Mouse (Mus musculus) MEL (cell line): ENCODE data around the gene Mlycd.

Experiments
- CTCF ChIP-seq, 3 experiments: IDR thresholded peaks in 2 of 3; conservative IDR thresholded peaks in 1 of 3; 2 replicates each; pipeline ENCODE4 v1.5.1; 2011 to 2012; ENCODE audit warnings: low read length in 3 of 3, low read depth in 2 of 3, mild to moderate bottlenecking in 2 of 3, improper control_type of control experiment in 1 of 3, inconsistent platforms in 1 of 3, mixed read lengths in 1 of 3, moderate library complexity in 1 of 3; ENCODE audit not compliant: control insufficient read depth in 1 of 3, insufficient read depth in 1 of 3, poor library complexity in 1 of 3, severe bottlenecking in 1 of 3
- E2F4 ChIP-seq: IDR thresholded peaks from 2 replicates; pipeline ENCODE4 v1.6.1; 2011; ENCODE audit warnings: low read depth, low read length, improper control_type of control experiment, borderline replicate concordance
- EP300 ChIP-seq, 2 experiments: IDR thresholded peaks; 2 replicates each; pipeline ENCODE4 v1.6.1; 2011; ENCODE audit warnings: improper control_type of control experiment in 2 of 2, low read length in 2 of 2, low read depth in 1 of 2, mild to moderate bottlenecking in 1 of 2
- GATA1 ChIP-seq: IDR thresholded peaks from 2 replicates; pipeline ENCODE4 v1.6.1; 2011; ENCODE audit warnings: low read depth, low read length, improper control_type of control experiment
- MAFK ChIP-seq: IDR thresholded peaks from 2 replicates; pipeline ENCODE4 v1.6.1; 2011; ENCODE audit warnings: low read depth, mild to moderate bottlenecking, low read length, improper control_type of control experiment, borderline replicate concordance
- POLR2A ChIP-seq, 2 experiments: IDR thresholded peaks; 2 replicates each; pipeline ENCODE4 v1.6.1; 2011 to 2012; ENCODE audit warnings: low read length in 2 of 2, mild to moderate bottlenecking in 2 of 2, control low read depth in 1 of 2, improper control_type of control experiment in 1 of 2, low read depth in 1 of 2, moderate library complexity in 1 of 2; ENCODE audit not compliant: control insufficient read depth in 1 of 2, insufficient read depth in 1 of 2, poor library complexity in 1 of 2
- POLR2AphosphoS2 ChIP-seq: IDR thresholded peaks from 2 replicates; pipeline ENCODE4 v1.6.1; 2011; ENCODE audit warnings: low read length, improper control_type of control experiment
- SMC3 ChIP-seq: IDR thresholded peaks from 2 replicates; pipeline ENCODE4 v1.6.1; 2011; ENCODE audit warnings: low read depth, low read length, improper control_type of control experiment
- TAL1 ChIP-seq: IDR thresholded peaks from 2 replicates; pipeline ENCODE4 v1.6.1; 2012; ENCODE audit warnings: mild to moderate bottlenecking, inconsistent platforms, low read length, moderate library complexity, mixed read lengths
- ZMIZ1 ChIP-seq: IDR thresholded peaks from 2 replicates; pipeline ENCODE4 v1.6.1; 2012; ENCODE audit warnings: low read depth, mild to moderate bottlenecking, inconsistent platforms, low read length, improper control_type of control experiment, moderate library complexity

- TF ChIP-seq POLR2A (IDR thresholded peaks at IDR 0.05; ENCODE audit: control insufficient read depth in 1 of 2, insufficient read depth in 1 of 2, low read depth in 1 of 2, low read length in 2 of 2, poor library complexity in 1 of 2) (no peak), TAL1 (no peak), CTCF (IDR thresholded peaks at IDR 0.05 in 2 of 3, conservative IDR thresholded peaks at IDR 0.05 in 1 of 3; ENCODE audit: control insufficient read depth in 1 of 3, insufficient read depth in 1 of 3, low read depth in 2 of 3, low read length in 3 of 3, poor library complexity in 1 of 3, severe bottlenecking in 1 of 3) (no peak), EP300 (IDR thresholded peaks at IDR 0.05; ENCODE audit: low read depth in 1 of 2, low read length in 2 of 2) (no peak), GATA1 (no peak), E2F4 (no peak), SMC3 (no peak), POLR2AphosphoS2 (no peak), ZMIZ1 (no peak), MAFK (no peak)
Measured at GRCm38 (mm10) chr8:119439893-119440249, 45.2 kb downstream of the Mlycd start.
